7 mouse cellular contexts compared by ENCODE assay signal in genomic region chr16:23981925-23982851, GRCm38 (mm10). TPM values are rescaled to one million over a fixed set of nuclear protein-coding genes. Genes with fewer than 3 reads are reported as not detected.
DNase-seq lines count a peak whose midpoint lies in the region; ATAC-seq and TF ChIP-seq lines count a peak whose summit lies in the region.

No protein-coding gene starts in this region.

- TF ChIP-seq CTCF in spleen, adult 2 months (IDR thresholded peaks at IDR 0.05; ENCODE audit: extremely low read depth, insufficient read depth, insufficient read length, insufficient replicate concordance), result peak; percentile 69; the same call in 1 of the 2 replicates

- peak; percentile 55; the same call in 1 of the 2 replicates for ATAC-seq in embryonic facial prominence, embryonic 11.5 days (replicated peaks; ENCODE audit: insufficient number of reproducible peaks, low FRiP score, low TSS enrichment, low read depth)
- ATAC-seq in limb, embryonic 12.5 days (ENCODE audit: insufficient number of reproducible peaks, insufficient read depth, low FRiP score, low TSS enrichment, low read depth), result peak; percentile 52
- peak; percentile 73 for ATAC-seq in midbrain, embryonic 13.5 days

- TF ChIP-seq POLR2A in spleen, adult 2 months (IDR thresholded peaks at IDR 0.05; ENCODE audit: low read depth, low read length), result no peak

- peak; percentile 77 for DNase-seq in adrenal gland, postnatal 25 days
- DNase-seq in embryonic facial prominence, embryonic 11.5 days (ENCODE audit: low spot score), result peak; percentile 91
- peak; percentile 90 to 94 for DNase-seq in heart, adult 18-20 months
- DNase-seq in kidney, adult 11 months, result peak; percentile 83
- peak in 1 of 2 experiments; percentile 66 for DNase-seq in spleen, adult 2 months (ENCODE audit: low read depth in 1 of 2, low spot score in 2 of 2)

- peaks cover 9% of the 10 kb centered on the region for H3K27me3 ChIP-seq in embryonic facial prominence, embryonic 11.5 days (ENCODE audit: control insufficient read depth, insufficient read depth, low read length)
- H3K27me3 ChIP-seq in limb, embryonic 12.5 days, result peaks cover 69% of the 10 kb centered on the region
- peaks cover 85% of the 10 kb centered on the region for H3K27me3 ChIP-seq in midbrain, embryonic 13.5 days
- H3K27me3 ChIP-seq in spleen, adult 2 months (ENCODE audit: control insufficient read depth, insufficient read depth, low read length), result no peaks in the 10 kb centered on the region

- peak overlapping the region; percentile 32 for H3K4me3 ChIP-seq in embryonic facial prominence, embryonic 11.5 days (ENCODE audit: low read depth, low read length)
- H3K4me3 ChIP-seq in limb, embryonic 12.5 days (replicated peaks), result peak overlapping the region; percentile 44
- H3K4me3 ChIP-seq in midbrain, embryonic 13.5 days (replicated peaks), result peak overlapping the region; percentile 38
- peak overlapping the region; percentile 32; the same call in 1 of the 2 replicates for H3K4me3 ChIP-seq in spleen, adult 2 months (ENCODE audit: extremely low read depth, insufficient read depth, insufficient read length)

- no peak overlapping the region for H3K27ac ChIP-seq in embryonic facial prominence, embryonic 11.5 days (replicated peaks; ENCODE audit: low read depth, low read length)
- H3K27ac ChIP-seq in limb, embryonic 12.5 days, result no peak overlapping the region
- no peak overlapping the region for H3K27ac ChIP-seq in midbrain, embryonic 13.5 days
- H3K27ac ChIP-seq in spleen, adult 2 months (ENCODE audit: insufficient read depth, low read length), result no peak overlapping the region

- H3K9me3 ChIP-seq in embryonic facial prominence, embryonic 11.5 days (replicated peaks; ENCODE audit: control insufficient read depth, low read length), result no peaks in the 10 kb centered on the region
- no peaks in the 10 kb centered on the region for H3K9me3 ChIP-seq in limb, embryonic 12.5 days
- no peaks in the 10 kb centered on the region for H3K9me3 ChIP-seq in midbrain, embryonic 13.5 days

- H3K36me3 ChIP-seq in embryonic facial prominence, embryonic 11.5 days (replicated peaks; ENCODE audit: control insufficient read depth, insufficient read depth, low read depth, low read length), result no peaks in the 10 kb centered on the region
- H3K36me3 ChIP-seq in limb, embryonic 12.5 days, result no peaks in the 10 kb centered on the region
- no peaks in the 10 kb centered on the region for H3K36me3 ChIP-seq in midbrain, embryonic 13.5 days
- peaks cover 6% of the 10 kb centered on the region; the same call in 1 of the 2 replicates for H3K36me3 ChIP-seq in spleen, adult 2 months (ENCODE audit: control insufficient read depth, insufficient read depth, low read length)

- under 1% methylated on average over 28 of the region's 28 CpGs for WGBS in embryonic facial prominence, embryonic 11.5 days
- 2% methylated on average over 28 of the region's 28 CpGs for WGBS in limb, embryonic 12.5 days
- WGBS in midbrain, embryonic 13.5 days, result 2% methylated on average over 28 of the region's 28 CpGs
- 12% methylated on average over 28 of the region's 28 CpGs for WGBS in spleen, adult 2 months

- H3K4me2 ChIP-seq in embryonic facial prominence, embryonic 11.5 days (ENCODE audit: low read depth, low read length), result peak overlapping the region; percentile 47
- peak overlapping the region; percentile 86 for H3K4me2 ChIP-seq in limb, embryonic 12.5 days
- peak overlapping the region; percentile 68 for H3K4me2 ChIP-seq in midbrain, embryonic 13.5 days (replicated peaks)

- no peak overlapping the region for H3K9ac ChIP-seq in embryonic facial prominence, embryonic 11.5 days (replicated peaks; ENCODE audit: low read length)
- H3K9ac ChIP-seq in limb, embryonic 12.5 days (replicated peaks), result peak overlapping the region; percentile 40; the same call in 1 of the 2 replicates
- H3K9ac ChIP-seq in midbrain, embryonic 13.5 days (replicated peaks), result no peak overlapping the region

- H3K4me1 ChIP-seq in embryonic facial prominence, embryonic 11.5 days (ENCODE audit: control insufficient read depth, insufficient read depth, low read length), result peaks cover 2% of the 10 kb centered on the region; the same call in 1 of the 2 replicates
- peaks cover 54% of the 10 kb centered on the region for H3K4me1 ChIP-seq in limb, embryonic 12.5 days (replicated peaks)
- H3K4me1 ChIP-seq in midbrain, embryonic 13.5 days (replicated peaks), result peaks cover 45% of the 10 kb centered on the region
- peaks cover 7% of the 10 kb centered on the region; the same call in 1 of the 2 replicates for H3K4me1 ChIP-seq in spleen, adult 2 months (ENCODE audit: control insufficient read depth, insufficient read depth, insufficient read length)

RNA-seq across cellular contexts. Expression of gene Gm37419, which starts 6.1 kb away (rescaled TPM):
- total RNA-seq in adrenal gland, postnatal 25 days (2021), result not detected in 2 replicates
- not detected in 2 replicates for polyA plus RNA-seq in embryonic facial prominence, embryonic 11.5 days (2014; fragmentation: Nextera tagmentation; extraction: Ambion mirVana)
- total RNA-seq in heart, adult 18-20 months (2021), result not detected
- polyA plus RNA-seq in limb, embryonic 12.5 days (2016; fragmentation: Nextera tagmentation; extraction: Ambion mirVana), result not detected in 2 replicates
- polyA plus RNA-seq in midbrain, embryonic 13.5 days (2015; fragmentation: Nextera tagmentation; extraction: Ambion mirVana), result not detected in 2 replicates
- not detected in 2 replicates for polyA plus RNA-seq in spleen, adult 2 months (2012; rRNA removed)

RNA-seq across cellular contexts. Expression of gene Bcl6, which starts 6.5 kb away (rescaled TPM):
- total RNA-seq in adrenal gland, postnatal 25 days (2021), result 47.5 and 61.7 TPM in 2 replicates
- polyA plus RNA-seq in embryonic facial prominence, embryonic 11.5 days (2014; fragmentation: Nextera tagmentation; extraction: Ambion mirVana), result 0.25 and 0.56 TPM in 2 replicates
- 10 to 100 TPM; 21.2 to 24.4 TPM for total RNA-seq in heart, adult 18-20 months (2021)
- 0.41 and 0.48 TPM in 2 replicates for polyA plus RNA-seq in limb, embryonic 12.5 days (2016; fragmentation: Nextera tagmentation; extraction: Ambion mirVana)
- polyA plus RNA-seq in midbrain, embryonic 13.5 days (2015; fragmentation: Nextera tagmentation; extraction: Ambion mirVana), result 0.22 and 0.24 TPM in 2 replicates
- polyA plus RNA-seq in spleen, adult 2 months (2012; rRNA removed), result 24.1 and 29.3 TPM in 2 replicates

RNA-seq across cellular contexts. Expression of gene Rtp2, which starts 50.0 kb away (rescaled TPM):
- not detected in 2 replicates for total RNA-seq in adrenal gland, postnatal 25 days (2021)
- polyA plus RNA-seq in embryonic facial prominence, embryonic 11.5 days (2014; fragmentation: Nextera tagmentation; extraction: Ambion mirVana), result not detected in 2 replicates
- not detected for total RNA-seq in heart, adult 18-20 months (2021)
- polyA plus RNA-seq in limb, embryonic 12.5 days (2016; fragmentation: Nextera tagmentation; extraction: Ambion mirVana), result not detected in 2 replicates
- not detected in 2 replicates for polyA plus RNA-seq in midbrain, embryonic 13.5 days (2015; fragmentation: Nextera tagmentation; extraction: Ambion mirVana)
- polyA plus RNA-seq in spleen, adult 2 months (2012; rRNA removed), result not detected in 2 replicates

Comparison
In these comparisons a context has a peak if more than half of its experiments do, and no peak if none do; other contexts are left out.
1. RNA of gene Bcl6, which starts 6.5 kb away (polyA plus RNA-seq): 24.1 to 29.3 TPM in spleen, adult 2 months; 0.41 to 0.48 TPM in limb, embryonic 12.5 days, 0.25 to 0.56 TPM in embryonic facial prominence, embryonic 11.5 days and 0.22 to 0.24 TPM in midbrain, embryonic 13.5 days; every median in the first group is over 10 times any median in the second.
2. Peak in every context shown above with its lines, with median percentiles within 50 percentile points of each other: ATAC-seq, H3K4me2 ChIP-seq and H3K4me3 ChIP-seq.